Mouse (Mus musculus): Measurements from ENCODE around the gene Zp2.

DNA sequence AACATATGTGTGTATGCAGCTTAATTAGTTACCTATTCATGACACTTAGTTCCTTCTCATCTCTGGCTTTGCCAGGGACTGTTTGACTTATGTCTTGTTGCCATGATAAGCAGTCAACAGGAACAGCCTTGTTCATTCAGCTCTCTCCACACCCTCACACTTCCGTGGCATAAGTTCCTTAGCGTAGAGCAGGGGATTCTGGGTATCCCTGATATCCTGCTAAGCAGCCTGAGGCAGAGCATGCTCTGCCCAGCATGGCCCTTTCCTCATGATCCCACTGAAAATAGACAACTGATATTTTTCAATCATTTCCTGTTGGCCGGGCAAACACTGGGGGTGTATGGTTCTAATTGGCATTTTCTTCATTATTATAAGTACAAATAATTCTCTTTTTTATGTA lies 32.5 kb upstream of the Zp2 start:
- TF ChIP-seq POLR2A (IDR thresholded peaks at IDR 0.05; ENCODE audit: extremely low read depth, insufficient read depth, low read length) = no peak
- no peak for TF ChIP-seq CTCF (IDR thresholded peaks at IDR 0.05; ENCODE audit: low read depth, low read length)

Measured in liver, adult 2 months (tissue).